Mouse (Mus musculus) forebrain, embryonic 10.5 days (tissue): Measurements from ENCODE around the gene Helb. TPM values are rescaled to one million over a fixed set of nuclear protein-coding genes. Genes with fewer than 3 reads are reported as not detected.

Experiments
- DNase-seq: peaks from one replicate; pipeline ENCODE4 v3.0.0-alpha.2; 2017; ENCODE audit warnings: low spot score; ENCODE audit errors: extremely low spot score
- H3K27ac ChIP-seq: fragments of 300-500 bp; sonication (generic); 2 replicates; pipeline ENCODE4 v1.5.1; 2016; ENCODE audit warnings: mild to moderate bottlenecking
- H3K27me3 ChIP-seq: fragments of 300-500 bp; sonication (generic); 2 replicates; pipeline ENCODE4 v1.6.1; 2016; ENCODE audit warnings: mild to moderate bottlenecking; ENCODE audit not compliant: poor library complexity, severe bottlenecking
- H3K36me3 ChIP-seq: fragments of 300-500 bp; sonication (generic); replicated peaks from 2 replicates; pipeline ENCODE4 v1.6.1; 2016; ENCODE audit warnings: mild to moderate bottlenecking, moderate library complexity
- H3K4me1 ChIP-seq: fragments of 300-500 bp; sonication (generic); 2 replicates; pipeline ENCODE4 v1.6.1; 2016
- H3K4me3 ChIP-seq: fragments of 300-500 bp; sonication (generic); 2 replicates; pipeline ENCODE4 v1.5.1; 2016; ENCODE audit warnings: mild to moderate bottlenecking, moderate library complexity
- H3K9me3 ChIP-seq: fragments of 300-500 bp; sonication (generic); 2 replicates; pipeline ENCODE4 v1.6.1; 2016; ENCODE audit warnings: mild to moderate bottlenecking, moderate library complexity
- WGBS: fragments of 180-500 bp; shearing (Covaris S2); methylation state at CpG from one replicate; pipeline ENCODE4 v1.1.7; 2016; 5-methylcytosine and 5-hydroxymethylcytosine counted together
- polyA plus RNA-seq: library from polyadenylated mRNA; unstranded; fragments of >200 nt; fragmentation: Nextera tagmentation; extraction: Ambion mirVana; gene quantifications from 2 replicates; pipeline ENCODE4 v1.2.1, GENCODE M21; 2016

Gene Helb
- polyA plus RNA-seq, 1 experiment from 2014 or later = 5.2 TPM

- H3K27me3 ChIP-seq = no peaks in the 10 kb centered on the region
These were observed 48.4 kb downstream of the Helb start for GRCm38 (mm10) chr10:120064424-120064823.

GRCm38 (mm10) chr10:120061238-120062130 lies 51.3 kb downstream of the Helb start:
- Histone ChIP-seq H3K4me3 (no peak overlapping the region), H3K4me1 (0 out of 2 replicates have a peak, but pooled peaks cover 4% of the 10 kb centered on the region), H3K27ac (no peak overlapping the region), H3K9me3 (peaks cover 3% of the 10 kb centered on the region; the same call in 1 of the 2 replicates), H3K36me3 (peaks cover 8% of the 10 kb centered on the region), H3K27me3 (no peaks in the 10 kb centered on the region)
- no peak for DNase-seq
- 86% methylated on average over 24 of the region's 24 CpGs for WGBS

More at GRCm38 (mm10) chr10:120064424-120064823, 48.4 kb downstream of the Helb start:
- Histone ChIP-seq H3K36me3 (no peaks in the 10 kb centered on the region), H3K4me3 (no peak overlapping the region), H3K9me3 (no peaks in the 10 kb centered on the region), H3K27ac (no peak overlapping the region), H3K4me1 (0 out of 2 replicates have a peak, but pooled peaks cover 4% of the 10 kb centered on the region)
- peak; percentile 46 for DNase-seq
- 31% methylated on average over 5 of the region's 5 CpGs for WGBS

- Histone ChIP-seq H3K36me3 (peaks cover 12% of the 10 kb centered on the region), H3K9me3 (peaks cover 3% of the 10 kb centered on the region; the same call in 1 of the 2 replicates)
- WGBS = 90% methylated on average over 10 of the region's 10 CpGs
These were observed 52.1 kb downstream of the Helb start for GRCm38 (mm10) chr10:120060579-120061237.

GRCm38 (mm10) chr10:120044714-120045234 lies 68.0 kb downstream of the Helb start:
- Histone ChIP-seq H3K36me3 (peaks cover 5% of the 10 kb centered on the region), H3K9me3 (no peaks in the 10 kb centered on the region), H3K4me3 (no peak overlapping the region), H3K27ac (no peak overlapping the region), H3K27me3 (no peaks in the 10 kb centered on the region), H3K4me1 (peaks cover 15% of the 10 kb centered on the region)
- WGBS = 71% methylated on average over 2 of the region's 2 CpGs
- DNase-seq = no peak

More at GRCm38 (mm10) chr10:120060579-120061237, 52.1 kb downstream of the Helb start:
- Histone ChIP-seq H3K4me3 (no peak overlapping the region), H3K4me1 (0 out of 2 replicates have a peak, but pooled peaks cover 4% of the 10 kb centered on the region), H3K27me3 (no peaks in the 10 kb centered on the region), H3K27ac (no peak overlapping the region)
- DNase-seq = no peak

- Histone ChIP-seq H3K27ac (no peak overlapping the region), H3K4me3 (no peak overlapping the region), H3K9me3 (no peaks in the 10 kb centered on the region), H3K27me3 (no peaks in the 10 kb centered on the region), H3K36me3 (peaks cover under 1% of the 10 kb centered on the region), H3K4me1 (peaks cover 15% of the 10 kb centered on the region)
- WGBS = 81% methylated on average over 6 of the region's 6 CpGs
- DNase-seq = no peak
These were observed 68.5 kb downstream of the Helb start for GRCm38 (mm10) chr10:120044237-120044636.

- Histone ChIP-seq H3K9me3 (no peaks in the 10 kb centered on the region), H3K36me3 (peaks cover 13% of the 10 kb centered on the region), H3K27ac (no peak overlapping the region), H3K4me1 (peaks cover 27% of the 10 kb centered on the region), H3K4me3 (no peak overlapping the region), H3K27me3 (no peaks in the 10 kb centered on the region; the same call in 1 of the 2 replicates)
- 96% methylated on average over 5 of the region's 5 CpGs for WGBS
- DNase-seq = no peak
These were observed 74.6 kb downstream of the Helb start for GRCm38 (mm10) chr10:120038194-120038593.

- Histone ChIP-seq H3K36me3 (peaks cover 13% of the 10 kb centered on the region), H3K4me1 (peaks cover 27% of the 10 kb centered on the region), H3K27me3 (no peaks in the 10 kb centered on the region; the same call in 1 of the 2 replicates), H3K27ac (no peak overlapping the region), H3K4me3 (peak overlapping the region; percentile 5; the same call in 1 of the 2 replicates), H3K9me3 (no peaks in the 10 kb centered on the region)
- DNase-seq = no peak
- 54% methylated on average over 6 of the region's 6 CpGs for WGBS
These were observed 77.0 kb downstream of the Helb start for GRCm38 (mm10) chr10:120035824-120036223.

- H3K9me3 ChIP-seq = no peaks in the 10 kb centered on the region
- peak overlapping the region; percentile 5; the same call in 1 of the 2 replicates for H3K4me3 ChIP-seq
- H3K27ac ChIP-seq = no peak overlapping the region
- H3K36me3 ChIP-seq = peaks cover 13% of the 10 kb centered on the region
- WGBS = 49% methylated on average over 15 of the region's 15 CpGs
- no peaks in the 10 kb centered on the region; the same call in 1 of the 2 replicates for H3K27me3 ChIP-seq
- DNase-seq = no peak
- H3K4me1 ChIP-seq = peaks cover 27% of the 10 kb centered on the region
These were observed 77.5 kb downstream of the Helb start for GRCm38 (mm10) chr10:120035211-120035733.

- Histone ChIP-seq H3K4me1 (peaks cover 33% of the 10 kb centered on the region), H3K9me3 (no peaks in the 10 kb centered on the region), H3K4me3 (no peak overlapping the region), H3K36me3 (peaks cover 11% of the 10 kb centered on the region), H3K27ac (no peak overlapping the region), H3K27me3 (no peaks in the 10 kb centered on the region; the same call in 1 of the 2 replicates)
- WGBS = 81% methylated on average over 9 of the region's 9 CpGs
- no peak for DNase-seq
These were observed 78.9 kb downstream of the Helb start for GRCm38 (mm10) chr10:120033866-120034265.

Other genes with a start within 250 kb of the Helb start
- gene Tmbim4, start 88.6 kb upstream of the Helb start, polyA plus RNA-seq = 83.4 and 83.9 TPM in 2 replicates
- gene Irak3, start 89.1 kb upstream of the Helb start, polyA plus RNA-seq = 0.17 and 0.50 TPM in 2 replicates
- gene Llph, start 114.1 kb upstream of the Helb start, polyA plus RNA-seq = 67.2 and 68.3 TPM in 2 replicates